Comparison of ENCODE assay signal across 33 mouse cellular contexts in the genomic region with DNA sequence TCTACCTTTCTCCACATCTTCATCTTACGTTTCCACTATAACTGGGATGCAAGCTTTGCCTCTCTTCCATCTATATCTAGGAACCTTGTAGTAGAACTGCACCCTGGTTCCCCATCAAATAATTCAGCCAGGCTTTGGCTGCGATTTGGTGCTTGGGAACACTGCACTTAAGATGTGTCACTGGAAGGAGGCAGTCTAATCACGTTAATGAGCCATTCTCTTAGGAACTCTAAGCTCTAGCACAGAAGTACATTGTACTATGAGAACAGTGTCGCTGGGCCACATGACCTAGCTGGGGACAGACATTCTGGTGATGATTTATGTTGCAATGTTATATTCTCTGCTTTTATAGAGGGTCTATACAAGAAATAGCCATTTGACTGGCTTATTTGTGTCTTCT.
DNase-seq lines count a peak whose midpoint lies in the region; ATAC-seq and TF ChIP-seq lines count a peak whose summit lies in the region.
"Had no signal": no experiment of that assay in that cellular context is flagged by ENCODE, and none has a peak within 500 bp of the region (broad histone marks: within the 10 kb centered on the region; RNA-seq: fewer than 3 reads in every experiment).

No protein-coding gene starts in this region.

- no peak overlapping the region for H3K4me3 ChIP-seq in cerebellum, adult 2 months (replicated peaks; ENCODE audit: insufficient read depth, low read depth, low read length)
- H3K4me3 ChIP-seq in hindbrain, postnatal 0 days (ENCODE audit: low read length): no peak overlapping the region
- no peak overlapping the region for H3K4me3 ChIP-seq in hindbrain, embryonic 16.5 days (ENCODE audit: low read length)
- H3K4me3 ChIP-seq in limb, embryonic 10.5 days: no peak overlapping the region
- H3K4me3 ChIP-seq: embryonic facial prominence, embryonic 12.5 days; forebrain, embryonic 10.5 days; heart, embryonic 10.5 days; hindbrain, embryonic 13.5 days; kidney, embryonic 15.5 days; liver, embryonic 13.5 days; midbrain, embryonic 12.5 days; neural tube, embryonic 15.5 days had no signal

- no peaks in the 10 kb centered on the region for H3K27me3 ChIP-seq in cerebellum, adult 2 months (ENCODE audit: control insufficient read depth, insufficient read depth, low read length)
- no peaks in the 10 kb centered on the region for H3K27me3 ChIP-seq in hindbrain, postnatal 0 days (ENCODE audit: insufficient read depth, low read length)
- no peaks in the 10 kb centered on the region for H3K27me3 ChIP-seq in hindbrain, embryonic 16.5 days (replicated peaks; ENCODE audit: control insufficient read depth, insufficient read depth, low read length)
- no peaks in the 10 kb centered on the region for H3K27me3 ChIP-seq in limb, embryonic 10.5 days (ENCODE audit: low read depth, poor library complexity, severe bottlenecking)
- H3K27me3 ChIP-seq: embryonic facial prominence, embryonic 12.5 days; hindbrain, embryonic 13.5 days; kidney, embryonic 15.5 days; liver, embryonic 13.5 days; midbrain, embryonic 12.5 days; neural tube, embryonic 15.5 days had no signal

- H3K9ac ChIP-seq in hindbrain, postnatal 0 days (replicated peaks; ENCODE audit: low read length): no peak overlapping the region
- H3K9ac ChIP-seq in hindbrain, embryonic 16.5 days (ENCODE audit: low read depth, low read length): no peak overlapping the region
- H3K9ac ChIP-seq: embryonic facial prominence, embryonic 12.5 days; hindbrain, embryonic 13.5 days; kidney, embryonic 15.5 days; liver, embryonic 13.5 days; midbrain, embryonic 12.5 days; neural tube, embryonic 15.5 days had no signal

- peak; percentile 50; the same call in 1 of the 2 replicates for TF ChIP-seq CTCF in cerebellum, adult 2 months (IDR thresholded peaks at IDR 0.05; ENCODE audit: borderline replicate concordance, insufficient read depth, low read depth, low read length)
- TF ChIP-seq CTCF in hindbrain, postnatal 0 days (IDR thresholded peaks at IDR 0.05; ENCODE audit: low read depth): peak; percentile 37

- WGBS in cerebellum, adult 2 months: 50% methylated on average over 4 of the region's 4 CpGs
- WGBS in hindbrain, postnatal 0 days: 50% methylated on average over 4 of the region's 4 CpGs
- 52% methylated on average over 4 of the region's 4 CpGs for WGBS in hindbrain, embryonic 16.5 days
- WGBS in limb, embryonic 10.5 days: 68% methylated on average over 4 of the region's 4 CpGs

- ATAC-seq in hindbrain, postnatal 0 days: no peak
- ATAC-seq in hindbrain, embryonic 16.5 days: no peak
- peak; percentile 19; the same call in 1 of the 2 replicates for ATAC-seq in erythroblast, adult 5-6 weeks (replicated peaks; ENCODE audit: low FRiP score, poor library complexity, severe bottlenecking)
- ATAC-seq: forebrain, embryonic 16.5 days; inflammation-experienced regulatory T-cells, adult 6 months had no signal

- no peak overlapping the region for H3K27ac ChIP-seq in cerebellum, adult 2 months (ENCODE audit: insufficient read depth, low read length)
- no peak overlapping the region for H3K27ac ChIP-seq in hindbrain, postnatal 0 days
- H3K27ac ChIP-seq in hindbrain, embryonic 16.5 days (ENCODE audit: low read depth, low read length): no peak overlapping the region
- no peak overlapping the region for H3K27ac ChIP-seq in limb, embryonic 10.5 days
- H3K27ac ChIP-seq: embryonic facial prominence, embryonic 12.5 days; forebrain, embryonic 10.5 days; heart, embryonic 10.5 days; hindbrain, embryonic 13.5 days; kidney, embryonic 15.5 days; liver, embryonic 13.5 days; macrophage; midbrain, embryonic 12.5 days; neural tube, embryonic 15.5 days had no signal

- no peaks in the 10 kb centered on the region for H3K4me1 ChIP-seq in cerebellum, adult 2 months (ENCODE audit: control insufficient read depth, insufficient read depth, low read length)
- no peaks in the 10 kb centered on the region for H3K4me1 ChIP-seq in hindbrain, postnatal 0 days (ENCODE audit: insufficient read depth, low read length)
- no peaks in the 10 kb centered on the region for H3K4me1 ChIP-seq in hindbrain, embryonic 16.5 days (ENCODE audit: control insufficient read depth, insufficient read depth, low read depth, low read length)
- H3K4me1 ChIP-seq in limb, embryonic 10.5 days: no peaks in the 10 kb centered on the region
- H3K4me1 ChIP-seq: embryonic facial prominence, embryonic 12.5 days; forebrain, embryonic 10.5 days; heart, embryonic 10.5 days; hindbrain, embryonic 13.5 days; kidney, embryonic 15.5 days; liver, embryonic 13.5 days; midbrain, embryonic 12.5 days had no signal

- H3K4me2 ChIP-seq in hindbrain, postnatal 0 days (ENCODE audit: low read depth, low read length): no peak overlapping the region
- no peak overlapping the region for H3K4me2 ChIP-seq in hindbrain, embryonic 16.5 days (ENCODE audit: low read length)
- H3K4me2 ChIP-seq: embryonic facial prominence, embryonic 12.5 days; hindbrain, embryonic 13.5 days; kidney, embryonic 15.5 days; liver, embryonic 13.5 days; midbrain, embryonic 12.5 days; neural tube, embryonic 15.5 days had no signal

- H3K36me3 ChIP-seq in hindbrain, postnatal 0 days (ENCODE audit: insufficient read depth, low read length): no peaks in the 10 kb centered on the region
- no peaks in the 10 kb centered on the region for H3K36me3 ChIP-seq in hindbrain, embryonic 16.5 days (ENCODE audit: control insufficient read depth, insufficient read depth, low read length)
- H3K36me3 ChIP-seq in limb, embryonic 10.5 days: no peaks in the 10 kb centered on the region
- H3K36me3 ChIP-seq: embryonic facial prominence, embryonic 12.5 days; forebrain, embryonic 10.5 days; G1E; heart, embryonic 10.5 days; hindbrain, embryonic 13.5 days; kidney, embryonic 15.5 days; liver, embryonic 13.5 days; midbrain, embryonic 12.5 days; neural tube, embryonic 15.5 days had no signal

- DNase-seq in cerebellum, adult 2 months: no peak
- no peak for DNase-seq in cerebellum, postnatal 4 days (ENCODE audit: low spot score in 2 of 2)
- no peak for DNase-seq in hindbrain, postnatal 0 days (ENCODE audit: low spot score)
- peak; percentile 39 for DNase-seq in MN1 (ENCODE audit: low spot score)
- no peak for DNase-seq in limb, embryonic 10.5 days (ENCODE audit: low spot score)
- DNase-seq in adrenal gland, postnatal 10 days: no peak
- DNase-seq: adrenal gland, postnatal 36 days; cerebellum, adult 11-12 months; embryo, embryonic 11 days; gastrocnemius, postnatal 10 days; heart, postnatal 4 days; kidney, adult 18-20 months; kidney, postnatal 25 days; liver, embryonic 13.5 days; lung, adult 2 months; lung, postnatal 10 days; right cerebral cortex, adult 18-20 months; right cerebral cortex, postnatal 4 days; thymus, adult 2 months; thymus, postnatal 36 days had no signal

- no peak for TF ChIP-seq POLR2A in cerebellum, adult 2 months (IDR thresholded peaks at IDR 0.05; ENCODE audit: borderline replicate concordance, insufficient read depth, low read length)

- H3K9me3 ChIP-seq in hindbrain, postnatal 0 days (ENCODE audit: low read length): no peaks in the 10 kb centered on the region
- no peaks in the 10 kb centered on the region for H3K9me3 ChIP-seq in hindbrain, embryonic 16.5 days (ENCODE audit: control insufficient read depth, low read length)
- H3K9me3 ChIP-seq in limb, embryonic 10.5 days (replicated peaks): no peaks in the 10 kb centered on the region
- H3K9me3 ChIP-seq: embryonic facial prominence, embryonic 12.5 days; forebrain, embryonic 10.5 days; heart, embryonic 10.5 days; hindbrain, embryonic 13.5 days; kidney, embryonic 15.5 days; liver, embryonic 13.5 days; midbrain, embryonic 12.5 days; neural tube, embryonic 15.5 days had no signal
